In the genomic region with DNA sequence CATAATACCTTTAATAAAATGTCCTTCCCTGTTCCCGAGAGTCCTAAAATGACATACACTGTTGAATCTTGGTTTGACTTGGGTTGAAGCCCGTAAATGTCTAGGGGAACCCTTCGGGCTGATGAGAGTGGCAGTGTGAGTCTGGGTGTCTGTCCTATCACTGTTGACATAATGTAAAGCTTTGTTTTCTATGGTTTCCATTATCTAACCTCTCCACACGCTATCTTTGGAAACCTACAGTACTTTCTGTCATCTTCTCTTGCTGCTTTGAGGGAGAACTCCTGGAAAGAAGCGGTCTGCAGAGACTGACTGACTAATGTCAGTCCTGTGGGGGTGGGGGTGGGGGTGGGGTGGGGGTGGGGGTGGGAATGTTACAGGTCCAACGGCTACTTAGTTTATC, we compare ENCODE assay signal across 20 mouse cellular contexts. TPM values are rescaled to one million over a fixed set of nuclear protein-coding genes. Genes with fewer than 3 reads are reported as not detected.
DNase-seq lines count a peak whose midpoint lies in the region; ATAC-seq and TF ChIP-seq lines count a peak whose summit lies in the region.
"Had no signal": no experiment of that assay in that cellular context is flagged by ENCODE, and none has a peak within 500 bp of the region (broad histone marks: within the 10 kb centered on the region; RNA-seq: fewer than 3 reads in every experiment).

No protein-coding gene starts in this region.

- TF ChIP-seq CTCF in G1E (IDR thresholded peaks at IDR 0.05; ENCODE audit: low read depth, low read length): no peak
- TF ChIP-seq CTCF in MEL (IDR thresholded peaks at IDR 0.05 in 2 of 3, conservative IDR thresholded peaks at IDR 0.05 in 1 of 3; ENCODE audit: control insufficient read depth in 1 of 3, insufficient read depth in 1 of 3, low read depth in 2 of 3, low read length in 3 of 3, poor library complexity in 1 of 3, severe bottlenecking in 1 of 3): no peak
- no peak for TF ChIP-seq CTCF in liver, embryonic 14.5 days (IDR thresholded peaks at IDR 0.05; ENCODE audit: low read depth)

- no peak overlapping the region for H3K27ac ChIP-seq in MEL (ENCODE audit: control insufficient read depth, low read depth, low read length)
- no peak overlapping the region for H3K27ac ChIP-seq in liver, embryonic 14.5 days
- H3K27ac ChIP-seq: embryonic facial prominence, embryonic 12.5 days; forebrain, embryonic 15.5 days; heart, embryonic 10.5 days; hindbrain, embryonic 14.5 days had no signal

- no peaks in the 10 kb centered on the region for H3K36me3 ChIP-seq in G1E (replicated peaks)
- peaks cover 0 to 12% of the 10 kb centered on the region in 2 experiments; a peak in 2 of 4 replicates for H3K36me3 ChIP-seq in MEL (ENCODE audit: control insufficient read depth in 1 of 2, insufficient read depth in 2 of 2, low read length in 2 of 2)
- no peaks in the 10 kb centered on the region for H3K36me3 ChIP-seq in liver, embryonic 14.5 days (replicated peaks; ENCODE audit: control insufficient read depth, insufficient read depth, low read depth)
- H3K36me3 ChIP-seq: embryonic facial prominence, embryonic 12.5 days; forebrain, embryonic 15.5 days; heart, embryonic 10.5 days had no signal

- H3K27me3 ChIP-seq in G1E (ENCODE audit: insufficient read depth, low read length) (no peaks in the 10 kb centered on the region), MEL (ENCODE audit: control insufficient read depth in 1 of 2, insufficient read depth in 2 of 2, low read length in 2 of 2) (no peaks in the 10 kb centered on the region)
- no peaks in the 10 kb centered on the region for H3K27me3 ChIP-seq in liver, embryonic 14.5 days (ENCODE audit: control insufficient read depth, insufficient read depth, low read length)
- H3K27me3 ChIP-seq: embryonic facial prominence, embryonic 12.5 days; forebrain, embryonic 15.5 days; Patski had no signal

- no peak for TF ChIP-seq RAD21 in MEL (IDR thresholded peaks at IDR 0.05; ENCODE audit: low read depth, low read length)

- TF ChIP-seq EP300 in MEL (IDR thresholded peaks at IDR 0.05; ENCODE audit: low read depth in 1 of 2, low read length in 2 of 2): peak; percentile 15 to 54; a peak in 3 of 4 replicates
- peak; percentile 56 for TF ChIP-seq EP300 in liver, embryonic 14.5 days (IDR thresholded peaks at IDR 0.05; ENCODE audit: low read depth)

- H3K4me3 ChIP-seq in G1E (ENCODE audit: low read depth, low read length) (no peak overlapping the region; the same call in 1 of the 2 replicates), MEL (ENCODE audit: control insufficient read depth in 1 of 2, insufficient read depth in 1 of 2, low read depth in 2 of 2, low read length in 2 of 2) (no peak overlapping the region)
- no peak overlapping the region for H3K4me3 ChIP-seq in liver, embryonic 14.5 days (ENCODE audit: insufficient read depth in 1 of 2, low read depth in 2 of 2, low read length in 2 of 2)
- H3K4me3 ChIP-seq: embryonic facial prominence, embryonic 12.5 days; forebrain, embryonic 15.5 days; heart, embryonic 10.5 days had no signal

- ATAC-seq in G1E (ENCODE audit: extremely low read depth, insufficient number of reproducible peaks, low FRiP score, poor library complexity, severe bottlenecking): peak; percentile 76
- peak; percentile 69 for ATAC-seq in liver, embryonic 14.5 days (ENCODE audit: insufficient read depth)
- peak; percentile 85 for ATAC-seq in megakaryocyte-erythroid progenitor cell, adult 5-6 weeks (replicated peaks; ENCODE audit: low FRiP score, low TSS enrichment, poor library complexity, severe bottlenecking)
- ATAC-seq: activated CD4-positive, CD25-positive, alpha-beta regulatory T cell, adult 4 months; forebrain, embryonic 15.5 days; Patski had no signal

- H3K79me2 ChIP-seq in MEL (ENCODE audit: control insufficient read depth, insufficient read depth, low read length, poor library complexity): no peaks in the 10 kb centered on the region

- 26% methylated on average over 6 of the region's 6 CpGs for WGBS in liver, embryonic 14.5 days (ENCODE audit: insufficient replicate concordance)

- peaks cover 61% of the 10 kb centered on the region for H3K4me1 ChIP-seq in G1E (ENCODE audit: insufficient read depth, low read depth, low read length)
- peaks cover 2 to 8% of the 10 kb centered on the region in 2 experiments for H3K4me1 ChIP-seq in MEL (ENCODE audit: control insufficient read depth in 1 of 2, insufficient read depth in 2 of 2, low read length in 2 of 2)
- peaks cover 3 to 14% of the 10 kb centered on the region in 2 experiments; a peak in 3 of 4 replicates for H3K4me1 ChIP-seq in liver, embryonic 14.5 days (replicated peaks; ENCODE audit: control insufficient read depth in 2 of 2, insufficient read depth in 2 of 2, low read length in 1 of 2)
- H3K4me1 ChIP-seq: embryonic facial prominence, embryonic 12.5 days; forebrain, embryonic 15.5 days; heart, embryonic 10.5 days had no signal

- no peak overlapping the region for H3K4me2 ChIP-seq in liver, embryonic 14.5 days (ENCODE audit: low read depth)
- H3K4me2 ChIP-seq: embryonic facial prominence, embryonic 12.5 days; forebrain, embryonic 15.5 days; hindbrain, embryonic 14.5 days had no signal

- H3K9ac ChIP-seq in MEL (ENCODE audit: control insufficient read depth, low read depth, low read length, poor library complexity, severe bottlenecking): no peak overlapping the region
- no peak overlapping the region for H3K9ac ChIP-seq in liver, embryonic 14.5 days (replicated peaks)
- H3K9ac ChIP-seq: embryonic facial prominence, embryonic 12.5 days; forebrain, embryonic 15.5 days; hindbrain, embryonic 14.5 days had no signal

- H3K9me3 ChIP-seq in G1E (replicated peaks) (no peaks in the 10 kb centered on the region), MEL (replicated peaks; ENCODE audit: insufficient read depth, low read length) (no peaks in the 10 kb centered on the region)
- H3K9me3 ChIP-seq in liver, embryonic 14.5 days (ENCODE audit: control insufficient read depth, low read length): no peaks in the 10 kb centered on the region
- H3K9me3 ChIP-seq: forebrain, embryonic 15.5 days; heart, embryonic 10.5 days had no signal

- no peak for DNase-seq in G1E (ENCODE audit: low spot score)
- DNase-seq in MEL (ENCODE audit: low read depth, low spot score): peak; percentile 52
- DNase-seq in liver, embryonic 14.5 days (ENCODE audit: low read depth in 3 of 3, low spot score in 3 of 3): peak in 1 of 3 experiments; percentile 27
- no peak for DNase-seq in layer of hippocampus, adult 9-11 months
- DNase-seq in embryo, embryonic 9.5 days (ENCODE audit: extremely low spot score): no peak
- DNase-seq: adrenal gland, postnatal 14 days; cerebellum, adult 8-10 months; cerebellum, postnatal 14 days; embryo, embryonic 11 days; gastrocnemius, postnatal 10 days; heart, adult 18-20 months; heart, postnatal 10 days; heart, postnatal 4 days had no signal

- no peak for TF ChIP-seq POLR2A in MEL (IDR thresholded peaks at IDR 0.05; ENCODE audit: control insufficient read depth in 1 of 2, insufficient read depth in 1 of 2, low read depth in 1 of 2, low read length in 2 of 2, poor library complexity in 1 of 2)

TF ChIP-seq in MEL, 35 proteins besides CTCF, POLR2A, EP300 and RAD21:
- TF ChIP-seq BHLHE40 (IDR thresholded peaks at IDR 0.05; ENCODE audit: borderline replicate concordance, low read depth, low read length): no peak
- peak; percentile 51; the same call in 1 of the 2 replicates for TF ChIP-seq GATA1 (IDR thresholded peaks at IDR 0.05; ENCODE audit: low read depth, low read length)
- TF ChIP-seq TBP (IDR thresholded peaks at IDR 0.05; ENCODE audit: low read depth, low read length): no peak
- TF ChIP-seq MAZ (IDR thresholded peaks at IDR 0.05; ENCODE audit: low read depth, low read length): no peak
- TF ChIP-seq TCF12 (IDR thresholded peaks at IDR 0.05; ENCODE audit: low read depth, low read length): peak; percentile 23; the same call in 1 of the 2 replicates
- TF ChIP-seq NELFE (IDR thresholded peaks at IDR 0.05; ENCODE audit: low read depth, low read length): no peak
- no peak for TF ChIP-seq UBTF (IDR thresholded peaks at IDR 0.05; ENCODE audit: borderline replicate concordance, insufficient read depth, low read depth, low read length)
- TF ChIP-seq POLR2AphosphoS5 (IDR thresholded peaks at IDR 0.05; ENCODE audit: borderline replicate concordance, low read depth, low read length): no peak
- TF ChIP-seq E2F4 (IDR thresholded peaks at IDR 0.05; ENCODE audit: borderline replicate concordance, low read depth, low read length): no peak
- no peak for TF ChIP-seq TAL1 (IDR thresholded peaks at IDR 0.05; ENCODE audit: low read length)
- TF ChIP-seq ZNF384 (IDR thresholded peaks at IDR 0.05; ENCODE audit: low read depth, low read length): no peak
- peak; percentile 30; the same call in 1 of the 2 replicates for TF ChIP-seq RCOR1 (IDR thresholded peaks at IDR 0.05; ENCODE audit: low read depth, low read length)
- no peak for TF ChIP-seq ZMIZ1 (IDR thresholded peaks at IDR 0.05; ENCODE audit: low read depth, low read length)
- no peak for TF ChIP-seq ETS1 (IDR thresholded peaks at IDR 0.05; ENCODE audit: low read depth, low read length)
- no peak for TF ChIP-seq ZC3H11A (IDR thresholded peaks at IDR 0.05; ENCODE audit: low read depth, low read length)
- TF ChIP-seq MAFK (IDR thresholded peaks at IDR 0.05; ENCODE audit: borderline replicate concordance, low read depth, low read length): no peak
- no peak for TF ChIP-seq POLR2AphosphoS2 (IDR thresholded peaks at IDR 0.05; ENCODE audit: low read length)

RNA-seq across cellular contexts. Expression of gene Asns, which starts 39.0 kb away (rescaled TPM):
- 2,154 and 2,258 TPM in 2 replicates for total RNA-seq in G1E (2014; fragmentation: Nextera tagmentation)
- 588 and 621 TPM in 2 replicates for total RNA-seq in G1E (2017)
- polyA plus RNA-seq in G1E (2012): 100 and 103 TPM in 2 replicates
- 342 and 456 TPM in 2 replicates for total RNA-seq in MEL (2012; rRNA removed)
- 100 to 1,000 TPM in 1 of 2 experiments, not detected in 1; 792 TPM for polyA plus RNA-seq in MEL (2012; ENCODE audit: insufficient read depth in 1 of 2, insufficient read length in 2 of 2, low read depth in 1 of 2, low replicate concordance in 2 of 2, missing spikeins in 1 of 2)
- 70.0 and 103 TPM in 2 replicates for polyA plus RNA-seq in liver, embryonic 14.5 days (2012; rRNA removed)
- polyA plus RNA-seq in liver, embryonic 14.5 days (2014; fragmentation: Nextera tagmentation; extraction: Ambion mirVana): 309 and 341 TPM in 2 replicates
- 213 and 259 TPM in 2 replicates for total RNA-seq in megakaryocyte-erythroid progenitor cell, adult 5-6 weeks (2014; fragmentation: Nextera tagmentation)
- total RNA-seq in megakaryocyte-erythroid progenitor cell, adult 5-6 weeks (2017): 174 and 298 TPM in 2 replicates
